Comparison of ENCODE assay signal across 10 mouse cellular contexts in the genomic region with DNA sequence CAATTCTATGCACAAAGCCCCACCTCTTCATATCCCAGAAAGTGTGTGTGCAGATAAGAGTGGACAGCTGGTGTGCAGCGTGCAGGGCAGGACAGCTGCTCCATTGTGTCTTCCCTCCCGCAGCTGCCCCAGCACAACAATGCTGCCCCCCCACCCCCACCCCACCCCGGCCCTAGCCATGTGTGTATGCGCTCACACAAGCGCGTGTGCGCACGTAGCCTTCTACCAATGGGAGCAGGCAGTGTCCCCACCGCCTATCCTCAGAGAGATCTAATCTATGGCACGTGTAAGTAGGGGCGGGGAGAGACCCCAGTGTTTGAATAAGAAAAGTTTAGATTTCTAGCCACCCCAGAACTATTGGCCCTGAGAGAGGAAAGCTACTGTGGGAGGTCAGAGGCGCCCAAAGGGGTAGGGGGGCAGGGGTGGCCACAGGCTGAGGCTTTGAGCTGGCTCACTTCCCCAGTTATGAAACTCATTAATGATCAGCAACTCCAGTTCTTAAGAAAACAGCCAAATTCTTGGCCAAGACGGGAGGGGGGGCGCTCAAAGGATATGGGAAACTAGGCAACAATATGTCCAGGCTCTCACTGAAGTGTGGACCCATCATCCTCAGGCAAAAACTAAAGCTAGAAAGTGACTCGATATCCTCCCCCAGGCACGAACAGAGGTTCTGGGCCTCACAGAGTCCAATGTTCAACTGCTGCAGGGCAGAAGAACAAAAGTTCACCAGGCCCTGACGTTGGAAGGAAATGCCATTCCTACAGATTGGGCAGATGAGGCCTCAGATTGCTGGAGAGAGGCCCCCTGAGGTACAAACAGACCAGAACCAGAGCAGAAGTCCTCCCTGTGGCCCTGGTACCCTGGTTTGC. TPM values are rescaled to one million over a fixed set of nuclear protein-coding genes. Genes with fewer than 3 reads are reported as not detected.
A peak's percentile ranks its signal among the peaks of the same experiment; 100 is the strongest.
DNase-seq lines count a peak whose midpoint lies in the region; ATAC-seq and TF ChIP-seq lines count a peak whose summit lies in the region.
"Had no signal": no experiment of that assay in that cellular context is flagged by ENCODE, and none has a peak within 500 bp of the region (broad histone marks: within the 10 kb centered on the region; RNA-seq: fewer than 3 reads in every experiment).

No protein-coding gene starts in this region.

- H3K4me2 ChIP-seq in forebrain, embryonic 15.5 days (replicated peaks): peak overlapping the region; percentile 66
- peak overlapping the region; percentile 88 for H3K4me2 ChIP-seq in neural tube, embryonic 12.5 days (replicated peaks)

- no peak for TF ChIP-seq POLR2A in heart, adult 2 months (IDR thresholded peaks at IDR 0.05; ENCODE audit: insufficient read depth, low read depth, low read length)

- H3K27me3 ChIP-seq in heart, adult 2 months (ENCODE audit: control insufficient read depth, insufficient read depth, low read length): 0 out of 2 replicates have a peak, but pooled peaks cover 1% of the 10 kb centered on the region
- H3K27me3 ChIP-seq in forebrain, embryonic 15.5 days: no peaks in the 10 kb centered on the region
- H3K27me3 ChIP-seq in neural tube, embryonic 12.5 days (replicated peaks): peaks cover 3% of the 10 kb centered on the region; the same call in 1 of the 2 replicates

- H3K4me1 ChIP-seq in heart, adult 2 months (ENCODE audit: control insufficient read depth, insufficient read depth, low read length): peaks cover 2% of the 10 kb centered on the region
- peaks cover 56% of the 10 kb centered on the region for H3K4me1 ChIP-seq in forebrain, embryonic 15.5 days
- peaks cover 54% of the 10 kb centered on the region for H3K4me1 ChIP-seq in neural tube, embryonic 12.5 days

- 50% methylated on average over 17 of the region's 17 CpGs for WGBS in heart, adult 2 months
- 14% methylated on average over 17 of the region's 17 CpGs for WGBS in forebrain, embryonic 15.5 days
- WGBS in neural tube, embryonic 12.5 days: 20% methylated on average over 17 of the region's 17 CpGs

- H3K27ac ChIP-seq in heart, adult 2 months: peak overlapping the region; percentile 80
- peak overlapping the region; percentile 42; the same call in 1 of the 2 replicates for H3K27ac ChIP-seq in forebrain, embryonic 15.5 days (replicated peaks)
- no peak overlapping the region for H3K27ac ChIP-seq in neural tube, embryonic 12.5 days
- H3K27ac ChIP-seq: left cerebral cortex, adult 2 months had no signal

- peak overlapping the region; percentile 18 for H3K4me3 ChIP-seq in heart, adult 2 months
- peak overlapping the region; percentile 91 for H3K4me3 ChIP-seq in forebrain, embryonic 15.5 days
- H3K4me3 ChIP-seq in neural tube, embryonic 12.5 days: peak overlapping the region; percentile 87
- H3K4me3 ChIP-seq: left cerebral cortex, adult 2 months had no signal

- peak overlapping the region; percentile 9; the same call in 1 of the 2 replicates for H3K9ac ChIP-seq in heart, adult 2 months (ENCODE audit: low read depth, low read length)
- 0 out of 2 replicates have a peak overlapping the region, but pooled peaks have one; percentile 38 for H3K9ac ChIP-seq in forebrain, embryonic 15.5 days (replicated peaks)
- peak overlapping the region; percentile 93 for H3K9ac ChIP-seq in neural tube, embryonic 12.5 days

- no peaks in the 10 kb centered on the region for H3K79me2 ChIP-seq in heart, adult 2 months (replicated peaks; ENCODE audit: control insufficient read depth, insufficient read depth, low read length)

- TF ChIP-seq EP300 in heart, adult 2 months (IDR thresholded peaks at IDR 0.05; ENCODE audit: insufficient read depth, low read depth, low read length): no peak

- no peaks in the 10 kb centered on the region; the same call in 1 of the 2 replicates for H3K36me3 ChIP-seq in heart, adult 2 months (ENCODE audit: control insufficient read depth, insufficient read depth, low read length)
- H3K36me3 ChIP-seq in forebrain, embryonic 15.5 days: peaks cover 35% of the 10 kb centered on the region
- peaks cover 40% of the 10 kb centered on the region for H3K36me3 ChIP-seq in neural tube, embryonic 12.5 days

- no peak for TF ChIP-seq CTCF in heart, adult 2 months (IDR thresholded peaks at IDR 0.05)

- no peaks in the 10 kb centered on the region for H3K9me3 ChIP-seq in forebrain, embryonic 15.5 days
- H3K9me3 ChIP-seq in neural tube, embryonic 12.5 days: no peaks in the 10 kb centered on the region

- DNase-seq in heart, adult 2 months: peak in 1 of 2 experiments; percentile 18
- DNase-seq in heart, adult 8-10 months (ENCODE audit: low spot score): no peak
- peak; percentile 43 for DNase-seq in kidney, postnatal 14 days
- DNase-seq in ovary, adult 18-20 months (ENCODE audit: low spot score): no peak
- no peak for DNase-seq in cerebellum, adult 9-11 months
- no peak for DNase-seq in B cell, adult 2 months
- DNase-seq: thymus, adult 18-20 months had no signal

- intact Hi-C loops in heart, adult 2 months (cut with DNase I): loop anchor here (10.0 kb wide), 1 partner anchor 453 kb away; no protein-coding TSS in a partner anchor

- peak; percentile 8; the same call in 1 of the 2 replicates for ATAC-seq in forebrain, embryonic 15.5 days (replicated peaks)
- ATAC-seq in neural tube, embryonic 12.5 days (ENCODE audit: low FRiP score, low read depth): peak; percentile 12

RNA-seq across cellular contexts. Expression of a gene that starts 4.5 kb away (rescaled TPM):
- total RNA-seq in heart, adult 2 months (2021): 1 to 10 TPM; 5.1 to 5.8 TPM
- polyA plus RNA-seq in heart, adult 2 months (2012; rRNA removed): 5.4 and 10.0 TPM in 2 replicates
- 1 to 10 TPM; 3.7 to 7.3 (median 5.7) TPM for total RNA-seq in heart, adult 8-10 months (2022)
- polyA plus RNA-seq in forebrain, embryonic 15.5 days (2015; fragmentation: Nextera tagmentation; extraction: Ambion mirVana): 34.6 and 35.9 TPM in 2 replicates
- 77.5 and 80.4 TPM in 2 replicates for polyA plus RNA-seq in neural tube, embryonic 12.5 days (2016; fragmentation: Nextera tagmentation; extraction: Ambion mirVana)

RNA-seq across cellular contexts. Expression of a gene that starts 23.8 kb away (rescaled TPM):
- total RNA-seq in heart, adult 2 months (2021): 10 to 100 TPM; 11.9 to 12.7 TPM
- polyA plus RNA-seq in heart, adult 2 months (2012; rRNA removed): 7.1 and 10.6 TPM in 2 replicates
- 10 to 100 TPM; 11.2 to 14.7 (median 14.2) TPM for total RNA-seq in heart, adult 8-10 months (2022)
- polyA plus RNA-seq in forebrain, embryonic 15.5 days (2015; fragmentation: Nextera tagmentation; extraction: Ambion mirVana): 47.8 and 48.6 TPM in 2 replicates
- 40.8 and 44.5 TPM in 2 replicates for polyA plus RNA-seq in neural tube, embryonic 12.5 days (2016; fragmentation: Nextera tagmentation; extraction: Ambion mirVana)

Comparison
In these comparisons a context has a peak if more than half of its experiments do, and no peak if none do; other contexts are left out.
1. H3K4me3 ChIP-seq: peak in every context shown above with its lines; median percentile 91 in forebrain, embryonic 15.5 days; 87 in neural tube, embryonic 12.5 days; 18 in heart, adult 2 months.
2. H3K9ac ChIP-seq: peak in every context shown above with its lines; median percentile 93 in neural tube, embryonic 12.5 days; 38 in forebrain, embryonic 15.5 days; 9 in heart, adult 2 months.